Mouse (Mus musculus) heart, adult 2 months (tissue): Measurements from ENCODE around the gene Ubl4a.

Experiments
- CTCF ChIP-seq: fragments of 200-600 bp; IDR thresholded peaks from 2 replicates; pipeline ENCODE4 v1.8.1; 2022; ENCODE audit warnings: antibody characterized with exemption, mild to moderate bottlenecking, moderate library complexity
- POLR2A ChIP-seq: fragments of 200-500 bp; IDR thresholded peaks from 2 replicates; pipeline ENCODE4 v1.6.1; 2011; ENCODE audit warnings: mild to moderate bottlenecking, low read depth, low read length, control low read depth; ENCODE audit not compliant: insufficient read depth

DNA sequence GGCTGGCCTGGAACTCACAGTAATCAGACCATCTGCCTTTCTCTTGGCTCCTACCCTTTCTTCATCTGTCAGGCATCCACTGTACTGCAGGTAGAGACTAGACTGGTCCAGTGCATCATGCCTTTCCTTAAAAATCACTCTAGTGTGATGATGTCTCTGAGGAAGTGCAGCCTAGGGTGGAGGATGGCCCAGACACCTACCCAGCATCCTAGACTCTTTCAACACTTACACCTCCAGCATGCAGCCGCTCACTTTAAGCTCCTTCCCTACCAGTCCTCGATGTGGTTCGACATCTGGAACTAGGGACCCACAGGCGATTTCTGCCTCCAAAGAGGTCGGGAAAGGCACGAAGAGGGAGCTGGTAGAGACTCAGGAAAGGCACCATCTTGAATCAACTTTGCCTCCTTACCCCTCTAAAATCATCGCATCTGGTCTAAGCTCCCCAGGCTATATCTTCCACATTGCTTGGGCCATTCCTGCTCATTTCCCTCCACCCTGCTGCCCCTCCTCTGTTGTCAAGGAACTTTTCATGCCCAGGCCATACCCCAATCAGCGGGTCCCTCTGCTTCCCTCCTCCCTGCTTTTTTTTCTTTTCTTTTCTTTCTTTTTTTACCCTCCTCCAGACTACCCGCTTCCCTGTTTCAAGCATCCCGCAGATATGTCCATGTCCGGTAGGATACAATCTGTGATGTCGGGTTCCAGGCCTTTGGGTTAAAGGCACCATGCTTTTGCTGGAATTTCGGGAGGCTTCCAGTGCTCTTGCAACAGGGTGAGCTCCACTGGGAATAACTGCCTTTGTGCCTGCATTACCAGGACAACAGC is 20.2 kb downstream of the Ubl4a start:
- no peak for TF ChIP-seq CTCF
- TF ChIP-seq POLR2A, result no peak
